Mouse (Mus musculus): ENCODE results near the gene Rbm34.

Rbm34 gene

GRCm38 (mm10) chr8:126961516-126961915, 9.4 kb downstream of the Rbm34 start:
- DNase-seq (ENCODE audit: low spot score in 2 of 2): peak; percentile 49 to 73

DNA sequence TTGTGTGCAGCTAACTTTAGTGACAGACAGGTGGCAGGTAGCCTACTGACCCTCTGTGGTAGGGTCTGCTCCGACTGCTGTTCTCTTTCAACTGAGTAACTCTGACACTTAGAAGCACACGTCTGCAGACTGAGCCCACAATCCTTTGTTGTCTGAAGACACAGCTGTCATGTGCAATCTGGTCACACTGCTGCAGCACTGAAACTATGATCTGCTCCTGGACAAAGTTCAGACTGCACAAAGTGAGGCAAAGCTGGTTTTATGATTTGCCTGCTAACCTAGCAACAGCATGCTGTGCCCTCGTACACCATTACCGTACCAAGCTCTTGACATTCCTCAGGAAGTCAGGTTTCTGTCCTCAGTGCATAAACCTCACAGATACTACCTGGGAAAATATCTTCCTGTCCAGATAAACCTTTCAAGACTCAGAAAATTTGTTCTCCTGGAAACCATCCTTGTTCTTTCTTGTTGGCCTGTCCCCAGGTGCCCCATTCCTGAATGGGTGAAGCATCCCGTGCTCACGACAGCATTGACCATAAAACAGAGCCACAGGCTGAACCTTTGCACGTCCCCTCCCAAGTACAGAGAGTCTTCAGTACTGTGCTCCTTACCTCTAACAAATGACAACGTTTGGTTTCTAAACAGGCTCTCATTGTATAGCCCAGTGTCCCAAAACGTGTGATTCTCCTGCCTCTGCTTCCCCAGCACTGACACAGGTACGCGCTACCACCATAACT, 18.8 kb downstream of the Rbm34 start:
- no peak for DNase-seq (ENCODE audit: low spot score in 2 of 2)

- DNase-seq (ENCODE audit: low spot score in 2 of 2): no peak
Measured at GRCm38 (mm10) chr8:126949527-126949926, 21.3 kb downstream of the Rbm34 start.

GRCm38 (mm10) chr8:126946444-126946843, 24.4 kb downstream of the Rbm34 start:
- DNase-seq (ENCODE audit: low spot score in 2 of 2): no peak

DNA sequence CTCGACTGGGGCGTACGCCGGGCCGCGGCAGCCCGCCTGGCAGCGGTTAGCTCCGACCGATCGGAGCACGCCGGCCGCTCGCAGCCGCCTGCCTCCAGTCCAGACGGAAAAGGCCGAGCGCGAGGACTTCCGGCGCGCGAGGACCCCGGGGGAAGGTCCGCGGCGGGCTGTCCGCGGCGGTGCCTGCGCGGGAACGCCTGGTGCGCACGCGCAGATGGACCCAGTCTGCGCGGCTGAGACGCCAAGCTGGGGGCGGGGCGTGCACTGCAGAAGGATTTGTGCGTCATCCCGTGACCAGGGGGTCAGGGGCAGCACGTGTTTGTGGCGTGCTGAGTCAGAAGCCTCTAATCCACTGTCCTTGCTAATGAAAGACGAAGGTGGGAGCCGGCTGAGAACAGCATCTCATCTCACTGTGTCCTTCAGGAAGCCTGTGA, 25.1 kb downstream of the Rbm34 start, which contains the start of gene Tomm20:
Tomm20 (minus strand) TSS at position 115 of the 434 bp plus-strand sequence.
- DNase-seq (ENCODE audit: low spot score in 2 of 2): peak; percentile 95 to 96

GRCm38 (mm10) chr8:126944781-126945691, 25.8 kb downstream of the Rbm34 start:
- DNase-seq (ENCODE audit: low spot score in 2 of 2): peak in 1 of 2 experiments; percentile 45

DNA sequence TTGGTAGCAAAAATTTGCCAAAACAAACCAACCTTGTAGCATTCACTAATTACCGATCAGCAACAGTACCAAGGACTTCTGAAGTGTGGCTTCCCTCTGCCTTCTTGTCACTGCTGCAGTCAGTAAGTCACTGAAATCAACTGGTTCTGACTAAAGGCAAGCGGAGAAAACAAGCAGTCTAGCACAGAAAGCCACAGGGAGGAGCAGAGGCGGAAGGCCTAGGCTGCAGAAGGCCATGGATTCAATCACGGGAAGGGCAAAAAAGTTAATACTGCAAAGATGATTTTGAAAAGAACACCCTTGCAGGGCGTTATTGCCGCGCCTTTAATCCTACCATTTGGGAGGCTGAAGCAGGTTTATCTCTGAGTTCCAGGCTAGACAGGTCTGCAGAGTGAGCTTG, 27.3 kb downstream of the Rbm34 start:
- no peak for DNase-seq (ENCODE audit: low spot score in 2 of 2)

- no peak for DNase-seq (ENCODE audit: low spot score in 2 of 2)
Measured at GRCm38 (mm10) chr8:126937337-126937736, 33.5 kb downstream of the Rbm34 start.

GRCm38 (mm10) chr8:126935932-126936331, 34.9 kb downstream of the Rbm34 start:
- no peak for DNase-seq (ENCODE audit: low spot score in 2 of 2)

GRCm38 (mm10) chr8:126935387-126935786, 35.5 kb downstream of the Rbm34 start:
- DNase-seq (ENCODE audit: low spot score in 2 of 2): no peak

GRCm38 (mm10) chr8:126932656-126933055, 38.2 kb downstream of the Rbm34 start:
- DNase-seq (ENCODE audit: low spot score in 2 of 2): no peak

DNA sequence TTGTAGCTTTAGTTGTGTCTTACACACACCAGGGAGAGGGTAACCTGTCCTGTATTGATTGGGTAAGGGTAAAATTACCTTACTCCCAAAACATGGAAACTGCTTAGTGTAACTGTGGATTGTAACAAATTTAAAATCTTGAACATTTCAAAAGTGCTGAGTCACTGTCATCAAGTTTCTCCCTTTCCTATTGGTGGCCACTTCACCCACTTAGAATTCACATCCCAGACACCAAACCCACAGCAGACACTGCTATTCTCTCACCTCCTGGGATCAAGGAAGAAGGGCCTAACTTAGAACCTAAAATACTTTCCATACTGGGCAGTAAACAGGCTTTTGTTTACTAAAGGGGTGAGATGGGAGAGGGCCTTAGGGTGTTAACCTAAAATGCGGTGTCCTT, 38.6 kb downstream of the Rbm34 start:
- DNase-seq (ENCODE audit: low spot score in 2 of 2): no peak

DNA sequence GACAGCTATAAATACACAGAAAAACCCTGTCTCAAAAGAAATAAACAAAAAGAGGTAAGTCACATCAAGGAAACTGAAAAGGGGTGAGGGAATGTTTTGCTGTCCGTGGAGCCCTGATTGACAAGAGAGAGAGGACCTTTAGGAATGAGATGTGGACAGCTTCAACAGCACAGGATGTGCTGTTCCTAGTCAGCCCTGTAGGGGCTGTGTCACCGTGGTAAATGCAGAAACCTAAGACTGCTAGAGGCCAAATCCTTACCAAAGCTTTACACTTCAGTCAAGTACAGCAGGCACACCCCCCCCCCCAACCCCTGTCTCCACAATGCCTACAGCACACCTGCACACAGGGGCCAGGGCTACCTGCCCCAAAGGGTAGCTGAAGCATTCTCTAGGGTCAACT, 39.2 kb downstream of the Rbm34 start:
- DNase-seq (ENCODE audit: low spot score in 2 of 2): no peak

DNA sequence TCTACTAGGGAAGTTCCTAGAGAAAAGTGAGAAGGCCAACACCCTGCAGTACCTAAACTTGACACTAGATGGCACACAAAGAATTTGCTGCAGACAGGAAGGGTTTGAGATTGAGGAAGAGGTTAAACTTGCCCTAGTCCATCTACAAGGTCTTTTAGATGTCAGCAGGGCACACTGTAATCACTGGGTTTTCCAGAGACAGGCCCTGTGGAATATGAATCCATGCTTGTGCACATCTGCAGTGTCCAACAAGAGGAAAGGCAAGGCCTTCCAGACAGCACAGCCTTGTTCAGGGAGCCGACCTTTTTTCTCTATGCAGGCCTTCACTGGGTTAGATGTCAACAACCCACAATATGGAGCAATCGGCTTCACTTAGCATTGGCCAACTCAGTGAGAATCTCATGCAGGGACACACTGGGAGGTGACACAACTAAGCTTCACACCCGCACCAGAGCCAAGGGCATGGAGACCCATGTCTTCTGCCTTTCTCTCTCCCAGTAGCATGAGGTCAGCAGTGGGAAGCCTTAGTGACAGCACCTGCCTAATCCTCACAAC, 41.2 kb downstream of the Rbm34 start:
- no peak for DNase-seq (ENCODE audit: low spot score in 2 of 2)

- DNase-seq (ENCODE audit: low spot score in 2 of 2): no peak
Measured at GRCm38 (mm10) chr8:126928755-126929505, 41.9 kb downstream of the Rbm34 start.

DNA sequence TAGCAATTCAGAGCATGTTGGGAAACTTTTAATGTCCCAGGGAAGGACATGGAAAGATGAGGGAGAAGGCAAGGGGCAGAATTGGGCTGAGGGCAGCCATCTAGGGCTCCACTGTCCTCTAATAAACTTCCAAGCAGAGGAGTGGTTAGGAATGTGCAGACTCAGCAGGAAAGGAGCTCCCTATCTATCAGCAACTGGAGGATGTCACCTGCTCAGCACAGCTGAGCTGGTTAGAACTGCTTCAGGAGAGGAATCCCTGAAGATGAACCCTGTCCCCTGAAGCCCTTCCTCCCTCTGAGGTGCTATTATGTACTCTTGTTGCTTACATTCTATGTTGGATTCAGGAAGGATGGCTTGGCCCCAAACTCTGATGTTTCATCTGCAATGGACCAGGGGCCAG, 42.8 kb downstream of the Rbm34 start:
- DNase-seq (ENCODE audit: low spot score in 2 of 2): no peak

DNA sequence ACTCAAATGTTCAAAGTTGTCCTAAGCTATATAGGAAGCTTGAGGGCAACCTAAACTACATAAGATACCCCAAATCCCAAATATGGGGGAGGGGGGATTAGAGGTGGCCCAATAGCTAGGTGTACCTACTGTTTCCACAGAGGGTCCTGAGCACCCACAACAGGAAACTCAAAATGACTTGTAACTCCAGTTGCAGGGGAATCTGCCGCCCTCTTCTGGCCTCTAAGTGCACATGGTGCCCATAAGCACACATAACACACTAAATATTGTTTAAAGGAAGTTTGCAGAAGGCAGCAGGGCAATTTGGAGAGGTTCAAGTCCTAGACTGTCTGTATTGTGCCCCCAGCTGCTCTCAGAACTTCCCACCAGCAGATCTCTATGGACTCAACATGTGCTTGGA, 43.8 kb downstream of the Rbm34 start:
- no peak for DNase-seq (ENCODE audit: low spot score in 2 of 2)

DNA sequence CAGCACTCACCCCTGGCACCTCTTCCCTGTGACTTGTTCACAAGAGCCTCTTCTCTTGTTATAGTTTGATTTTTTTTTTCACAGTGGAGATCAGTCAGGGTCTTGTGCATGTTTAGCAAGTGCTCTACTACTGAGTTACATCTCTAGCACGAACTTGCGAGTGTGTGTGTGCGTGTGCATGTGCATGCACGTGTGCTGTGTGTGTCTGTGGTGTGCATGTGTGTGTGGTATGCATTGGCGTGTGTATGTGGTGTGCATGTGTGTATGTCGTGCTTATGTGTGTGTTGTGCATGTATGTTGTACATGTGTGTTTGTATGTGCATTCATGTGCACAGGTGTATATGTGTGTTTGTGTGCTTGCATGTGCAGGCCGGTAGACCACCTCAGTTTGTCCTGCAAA, 47.9 kb downstream of the Rbm34 start:
- no peak for DNase-seq (ENCODE audit: low spot score in 2 of 2)

DNA sequence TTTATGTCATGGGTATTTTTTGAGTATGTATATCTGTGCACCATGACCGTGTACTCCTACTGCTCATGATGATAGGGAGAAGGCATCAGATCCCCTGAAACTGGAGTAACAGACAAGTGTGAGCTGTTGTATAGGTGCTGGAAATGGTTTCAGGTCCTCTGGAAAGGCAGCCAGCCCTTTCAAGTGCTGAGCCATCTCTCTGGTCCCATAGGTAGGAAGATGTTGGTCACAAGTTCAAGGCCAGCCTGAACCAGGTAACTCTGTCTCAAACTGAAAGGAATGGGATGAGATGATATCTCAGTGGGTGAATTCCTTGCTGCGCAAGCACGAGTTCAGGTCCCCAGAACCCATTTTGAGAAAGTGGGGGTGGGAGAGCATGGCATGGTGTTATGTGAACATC, 49.4 kb downstream of the Rbm34 start:
- no peak for DNase-seq (ENCODE audit: low spot score in 2 of 2)

DNA sequence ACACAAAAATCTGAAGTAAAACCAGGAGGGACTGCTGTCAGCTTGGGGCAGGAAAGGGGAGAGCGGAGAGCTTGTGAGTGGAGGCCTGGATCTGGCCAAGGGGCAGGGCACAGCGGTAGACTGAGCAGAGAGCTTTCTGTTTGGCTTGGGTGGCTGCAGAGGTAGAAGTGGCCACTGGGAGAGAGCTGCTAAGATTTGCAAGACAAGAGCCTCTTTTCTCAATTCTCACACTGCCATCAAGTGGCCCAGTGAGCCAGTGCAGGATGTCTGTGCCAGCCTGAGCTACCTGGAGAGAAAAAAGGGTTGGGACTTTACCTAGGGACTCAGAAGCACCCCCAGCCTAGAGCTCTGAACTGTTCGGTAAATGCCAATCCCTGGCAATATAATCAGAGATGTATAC, 50.0 kb downstream of the Rbm34 start:
- peak; percentile 62 to 70 for DNase-seq (ENCODE audit: low spot score in 2 of 2)

DNA sequence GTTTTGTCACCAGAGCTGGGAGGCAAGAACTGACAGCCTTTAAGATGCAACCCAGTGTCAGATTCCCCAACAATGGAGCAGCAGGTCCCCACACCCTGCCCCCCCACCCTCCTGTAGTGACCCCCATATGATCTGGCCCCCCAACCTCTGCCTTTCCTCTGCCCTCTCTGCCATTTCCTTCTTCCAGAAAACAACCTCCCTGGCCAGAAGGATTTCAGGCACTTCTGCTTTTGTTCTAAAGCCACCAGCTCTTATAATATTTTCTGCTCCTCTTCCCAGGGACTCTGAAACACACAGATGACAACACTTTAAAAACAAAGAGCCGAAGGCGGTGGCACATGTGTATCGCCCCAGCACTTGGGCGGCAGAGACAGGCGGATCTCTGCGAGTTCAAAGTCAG, 50.5 kb downstream of the Rbm34 start:
- DNase-seq (ENCODE audit: low spot score in 2 of 2): no peak

- DNase-seq (ENCODE audit: low spot score in 2 of 2): no peak
Measured at GRCm38 (mm10) chr8:126919703-126920102, 51.2 kb downstream of the Rbm34 start.

Measured in right cerebral cortex, postnatal 36 days (tissue).